21 mouse cellular contexts compared by ENCODE assay signal in genomic region chr14:92820061-92820460, GRCm38 (mm10).
A peak's percentile ranks its signal among the peaks of the same experiment; 100 is the strongest.
DNase-seq lines count a peak whose midpoint lies in the region; ATAC-seq and TF ChIP-seq lines count a peak whose summit lies in the region.
"Had no signal": no experiment of that assay in that cellular context is flagged by ENCODE, and none has a peak within 500 bp of the region (broad histone marks: within the 10 kb centered on the region; RNA-seq: fewer than 3 reads in every experiment).

No protein-coding gene starts in this region.

- H3K36me3 ChIP-seq in kidney, embryonic 14.5 days (ENCODE audit: control insufficient read depth, insufficient read depth, low read length): no peaks in the 10 kb centered on the region
- H3K36me3 ChIP-seq in kidney, embryonic 15.5 days: no peaks in the 10 kb centered on the region
- H3K36me3 ChIP-seq in kidney, embryonic 16.5 days (ENCODE audit: insufficient read depth, low read length): no peaks in the 10 kb centered on the region
- H3K36me3 ChIP-seq in kidney, adult 2 months (ENCODE audit: control insufficient read depth, insufficient read depth, low read length): no peaks in the 10 kb centered on the region
- no peaks in the 10 kb centered on the region for H3K36me3 ChIP-seq in kidney, postnatal 0 days (ENCODE audit: insufficient read depth, low read length)
- H3K36me3 ChIP-seq: G1E had no signal

- H3K4me3 ChIP-seq in kidney, embryonic 14.5 days (ENCODE audit: low read length): no peak overlapping the region
- H3K4me3 ChIP-seq in kidney, embryonic 15.5 days (replicated peaks): no peak overlapping the region
- H3K4me3 ChIP-seq in kidney, embryonic 16.5 days (ENCODE audit: low read length): no peak overlapping the region
- H3K4me3 ChIP-seq in kidney, adult 2 months (ENCODE audit: insufficient read depth, low read depth, low read length): no peak overlapping the region
- no peak overlapping the region for H3K4me3 ChIP-seq in kidney, postnatal 0 days (replicated peaks; ENCODE audit: low read depth, low read length)

- H3K4me1 ChIP-seq in kidney, embryonic 14.5 days (ENCODE audit: control insufficient read depth, insufficient read depth, low read length): no peaks in the 10 kb centered on the region
- no peaks in the 10 kb centered on the region for H3K4me1 ChIP-seq in kidney, embryonic 15.5 days
- no peaks in the 10 kb centered on the region for H3K4me1 ChIP-seq in kidney, embryonic 16.5 days (ENCODE audit: insufficient read depth, low read length)
- no peaks in the 10 kb centered on the region for H3K4me1 ChIP-seq in kidney, adult 2 months (ENCODE audit: control insufficient read depth, insufficient read depth, low read length)
- no peaks in the 10 kb centered on the region for H3K4me1 ChIP-seq in kidney, postnatal 0 days (replicated peaks; ENCODE audit: insufficient read depth, low read length)

- TF ChIP-seq POLR2A in kidney, adult 2 months (IDR thresholded peaks at IDR 0.05; ENCODE audit: low read depth, low read length): no peak

- H3K9me3 ChIP-seq in kidney, embryonic 14.5 days (ENCODE audit: control insufficient read depth, low read length): no peaks in the 10 kb centered on the region
- no peaks in the 10 kb centered on the region for H3K9me3 ChIP-seq in kidney, embryonic 15.5 days (replicated peaks)
- H3K9me3 ChIP-seq in kidney, embryonic 16.5 days (ENCODE audit: low read length): no peaks in the 10 kb centered on the region
- H3K9me3 ChIP-seq in kidney, postnatal 0 days (replicated peaks; ENCODE audit: low read length): no peaks in the 10 kb centered on the region

- no peak for TF ChIP-seq CTCF in kidney, adult 2 months (conservative IDR thresholded peaks at IDR 0.05; ENCODE audit: insufficient read depth, insufficient read length, low read depth, low read length)
- no peak for TF ChIP-seq CTCF in kidney, postnatal 0 days (IDR thresholded peaks at IDR 0.05; ENCODE audit: low read depth)

- no peak overlapping the region for H3K9ac ChIP-seq in kidney, embryonic 14.5 days (ENCODE audit: low read depth, low read length)
- H3K9ac ChIP-seq in kidney, embryonic 15.5 days: no peak overlapping the region
- no peak overlapping the region for H3K9ac ChIP-seq in kidney, embryonic 16.5 days (replicated peaks; ENCODE audit: low read length)
- H3K9ac ChIP-seq in kidney, postnatal 0 days (ENCODE audit: low read depth, low read length): no peak overlapping the region

- no peak overlapping the region for H3K27ac ChIP-seq in kidney, embryonic 14.5 days (ENCODE audit: low read depth, low read length)
- no peak overlapping the region for H3K27ac ChIP-seq in kidney, embryonic 15.5 days
- H3K27ac ChIP-seq in kidney, embryonic 16.5 days (ENCODE audit: low read length): no peak overlapping the region
- H3K27ac ChIP-seq in kidney, adult 2 months (ENCODE audit: insufficient read depth, low read depth, low read length): no peak overlapping the region
- no peak overlapping the region for H3K27ac ChIP-seq in kidney, postnatal 0 days

- no peak for DNase-seq in kidney, postnatal 14 days
- DNase-seq in kidney, adult 11 months: no peak
- no peak for DNase-seq in kidney, adult 2 months
- DNase-seq in kidney, postnatal 0 days (ENCODE audit: low spot score): peak; percentile 58
- DNase-seq in kidney, adult 18-20 months: no peak
- DNase-seq: adrenal gland, adult 2 months; adrenal gland, adult 8-10 months; adrenal gland, postnatal 10 days; adrenal gland, postnatal 14 days; adrenal gland, postnatal 25 days; B cell, adult 2 months; cerebellum, adult 11 months; cerebellum, adult 11-12 months had no signal

- H3K4me2 ChIP-seq in kidney, embryonic 14.5 days (replicated peaks; ENCODE audit: low read depth, low read length): no peak overlapping the region
- H3K4me2 ChIP-seq in kidney, embryonic 15.5 days: no peak overlapping the region
- H3K4me2 ChIP-seq in kidney, embryonic 16.5 days (replicated peaks; ENCODE audit: low read depth, low read length): no peak overlapping the region
- H3K4me2 ChIP-seq in kidney, postnatal 0 days (ENCODE audit: low read length): no peak overlapping the region

- peak; percentile 78; the same call in 1 of the 2 replicates for ATAC-seq in kidney, embryonic 14.5 days (ENCODE audit: low FRiP score, low TSS enrichment)
- peak; percentile 80 for ATAC-seq in kidney, embryonic 15.5 days (replicated peaks; ENCODE audit: low FRiP score)
- peak; percentile 71; the same call in 1 of the 2 replicates for ATAC-seq in kidney, embryonic 16.5 days (ENCODE audit: low FRiP score, low TSS enrichment)
- no peak; the same call in 1 of the 2 replicates for ATAC-seq in kidney, postnatal 0 days (replicated peaks; ENCODE audit: low FRiP score, low read depth)
- ATAC-seq: activated CD4-positive, CD25-positive, alpha-beta regulatory T cell, adult 4 months; CD4-positive, CD25-positive, alpha-beta regulatory T cell, adult 4 months; Patski had no signal

- H3K27me3 ChIP-seq in kidney, embryonic 14.5 days (ENCODE audit: control insufficient read depth, insufficient read depth, low read length): no peaks in the 10 kb centered on the region
- no peaks in the 10 kb centered on the region for H3K27me3 ChIP-seq in kidney, embryonic 15.5 days
- H3K27me3 ChIP-seq in kidney, embryonic 16.5 days (ENCODE audit: insufficient read depth, low read length): no peaks in the 10 kb centered on the region
- H3K27me3 ChIP-seq in kidney, adult 2 months (replicated peaks; ENCODE audit: control insufficient read depth, insufficient read depth, low read length): no peaks in the 10 kb centered on the region
- no peaks in the 10 kb centered on the region for H3K27me3 ChIP-seq in kidney, postnatal 0 days (ENCODE audit: insufficient read depth, low read length)
- H3K27me3 ChIP-seq: CH12.LX had no signal

- 51% methylated on average over 2 of the region's 2 CpGs for WGBS in kidney, embryonic 14.5 days
- WGBS in kidney, embryonic 15.5 days: 38% methylated on average over 2 of the region's 2 CpGs
- 41% methylated on average over 2 of the region's 2 CpGs for WGBS in kidney, embryonic 16.5 days
- WGBS in kidney, adult 2 months: 33% methylated on average over 2 of the region's 2 CpGs
- 31% methylated on average over 2 of the region's 2 CpGs for WGBS in kidney, postnatal 0 days
